Mouse (Mus musculus) E14TG2a.4 (cell line): ENCODE data around the gene Ino80.

Experiments
- H3K27me3 ChIP-seq: 2 replicates; pipeline ENCODE4 v1.6.1; 2014; ENCODE audit warnings: low read length, control low read depth; ENCODE audit not compliant: insufficient read depth
- H3K36me3 ChIP-seq: 2 replicates; pipeline ENCODE4 v1.6.1; 2014; ENCODE audit warnings: low read length, control low read depth; ENCODE audit not compliant: insufficient read depth
- H3K4me1 ChIP-seq: replicated peaks from 2 replicates; pipeline ENCODE4 v1.6.1; 2014; ENCODE audit warnings: low read depth, low read length, control low read depth
- H3K4me3 ChIP-seq: replicated peaks from 2 replicates; pipeline ENCODE4 v1.5.1; 2014; ENCODE audit warnings: mild to moderate bottlenecking, low read length
- H3K9me3 ChIP-seq: 2 replicates; pipeline ENCODE4 v1.6.1; 2014; ENCODE audit warnings: low read length, control low read depth
- CTCF ChIP-seq: conservative IDR thresholded peaks from 2 replicates; pipeline ENCODE4 v1.5.1; 2014; ENCODE audit warnings: low read length
- NANOG ChIP-seq: IDR thresholded peaks from 2 replicates; pipeline ENCODE4 v1.6.1; 2014; ENCODE audit warnings: borderline replicate concordance, low read length, mixed read lengths
- POU5F1 ChIP-seq: IDR thresholded peaks from 2 replicates; pipeline ENCODE4 v1.6.1; 2014; ENCODE audit warnings: low read length, borderline replicate concordance

Ino80 gene

GRCm38 (mm10) chr2:119336002-119336401, 141.5 kb downstream of the Ino80 start:
- no peak for TF ChIP-seq CTCF
- no peak for TF ChIP-seq NANOG
- no peak for TF ChIP-seq POU5F1
- no peaks in the 10 kb centered on the region for H3K9me3 ChIP-seq
- H3K27me3 ChIP-seq: peaks cover 63% of the 10 kb centered on the region
- no peak overlapping the region for H3K4me3 ChIP-seq
- no peaks in the 10 kb centered on the region for H3K36me3 ChIP-seq
- H3K4me1 ChIP-seq: peaks cover 36% of the 10 kb centered on the region

GRCm38 (mm10) chr2:119335535-119335934, 142.0 kb downstream of the Ino80 start:
- no peak overlapping the region for H3K4me3 ChIP-seq
- TF ChIP-seq CTCF (no peak), NANOG (no peak), POU5F1 (no peak)
- H3K9me3 ChIP-seq: no peaks in the 10 kb centered on the region
- H3K4me1 ChIP-seq: peaks cover 36% of the 10 kb centered on the region
- H3K36me3 ChIP-seq: no peaks in the 10 kb centered on the region
- peaks cover 68% of the 10 kb centered on the region for H3K27me3 ChIP-seq

DNA sequence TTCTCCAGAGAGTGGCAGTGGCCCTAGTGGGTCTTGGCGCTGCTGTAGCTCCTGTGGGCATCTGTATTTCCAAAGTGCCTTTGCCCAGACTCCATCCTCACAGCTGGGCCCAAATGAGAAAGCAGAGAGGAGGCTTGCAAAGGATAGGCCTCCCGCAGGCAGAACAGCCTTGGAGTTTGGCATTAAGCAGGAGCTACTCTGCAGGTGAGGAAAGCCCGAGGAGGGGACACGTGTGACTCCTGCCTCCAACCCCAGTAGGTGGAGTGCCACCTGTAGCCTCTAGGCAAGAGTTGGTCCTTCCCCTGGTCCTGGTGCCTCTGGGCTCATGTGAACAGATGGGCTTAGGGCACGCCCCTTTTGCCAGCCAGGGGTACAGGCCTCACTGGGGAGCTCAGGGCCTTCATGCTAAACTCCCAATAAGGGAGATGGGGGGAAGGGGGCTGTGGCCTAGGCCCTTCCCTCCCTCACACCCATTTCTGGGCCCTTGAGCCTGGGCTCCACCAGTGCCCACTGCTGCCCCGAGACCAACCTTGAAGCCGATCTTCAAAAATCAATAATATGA, 142.4 kb downstream of the Ino80 start:
- no peaks in the 10 kb centered on the region for H3K9me3 ChIP-seq
- no peaks in the 10 kb centered on the region for H3K36me3 ChIP-seq
- peaks cover 36% of the 10 kb centered on the region for H3K4me1 ChIP-seq
- H3K4me3 ChIP-seq: no peak overlapping the region
- TF ChIP-seq POU5F1 (no peak), CTCF (no peak), NANOG (no peak)
- peaks cover 73% of the 10 kb centered on the region for H3K27me3 ChIP-seq

DNA sequence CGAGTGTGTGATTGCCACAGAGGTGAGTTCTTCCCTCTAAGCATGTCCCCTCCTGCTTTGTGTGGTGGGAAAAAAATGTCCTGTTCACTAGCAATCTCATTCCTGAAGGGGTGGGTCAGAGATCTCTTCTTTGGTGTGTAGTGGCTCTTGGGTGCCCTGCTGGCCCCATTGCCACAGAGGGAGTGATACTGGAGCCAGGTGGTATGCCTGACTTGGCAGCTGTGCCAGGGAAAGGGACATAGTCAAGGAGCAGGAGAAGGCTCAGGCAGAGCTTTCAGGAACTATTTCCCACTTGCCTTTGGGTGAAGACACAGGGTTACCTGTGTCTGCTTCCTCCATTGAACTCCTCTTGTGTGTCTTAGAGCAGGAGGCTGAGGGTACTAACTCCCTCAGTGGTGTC, 143.4 kb downstream of the Ino80 start:
- no peak for TF ChIP-seq NANOG
- TF ChIP-seq POU5F1: no peak
- TF ChIP-seq CTCF: no peak
- H3K9me3 ChIP-seq: no peaks in the 10 kb centered on the region
- H3K27me3 ChIP-seq: peaks cover 78% of the 10 kb centered on the region

GRCm38 (mm10) chr2:119332177-119332661, 145.3 kb downstream of the Ino80 start:
- Histone ChIP-seq H3K4me3 (peak overlapping the region; percentile 69), H3K27me3 (peaks cover 93% of the 10 kb centered on the region), H3K36me3 (no peaks in the 10 kb centered on the region), H3K4me1 (peaks cover 34% of the 10 kb centered on the region), H3K9me3 (no peaks in the 10 kb centered on the region)
- TF ChIP-seq NANOG: no peak
- TF ChIP-seq POU5F1: no peak
- no peak for TF ChIP-seq CTCF

More for the DNA sequence above, 143.4 kb downstream of the Ino80 start:
- H3K36me3 ChIP-seq: no peaks in the 10 kb centered on the region
- H3K4me3 ChIP-seq: no peak overlapping the region
- H3K4me1 ChIP-seq: peaks cover 36% of the 10 kb centered on the region

DNA sequence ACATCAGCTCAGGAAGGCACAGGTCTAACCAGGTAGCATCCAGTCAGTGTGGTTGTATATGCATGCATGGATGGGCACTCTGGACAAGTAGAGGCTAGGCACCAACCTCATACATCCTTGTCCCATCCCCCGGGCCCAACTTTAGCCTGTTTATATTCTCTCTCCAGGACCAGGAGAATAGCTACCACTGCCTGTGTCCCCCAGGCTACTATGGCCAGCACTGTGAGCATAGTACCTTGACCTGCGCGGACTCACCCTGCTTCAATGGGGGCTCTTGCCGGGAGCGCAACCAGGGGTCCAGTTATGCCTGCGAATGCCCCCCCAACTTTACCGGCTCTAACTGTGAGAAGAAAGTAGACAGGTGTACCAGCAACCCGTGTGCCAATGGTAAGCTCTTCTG, 146.7 kb downstream of the Ino80 start:
- Histone ChIP-seq H3K27me3 (peaks cover 92% of the 10 kb centered on the region), H3K9me3 (no peaks in the 10 kb centered on the region), H3K36me3 (no peaks in the 10 kb centered on the region), H3K4me1 (peaks cover 33% of the 10 kb centered on the region), H3K4me3 (no peak overlapping the region)
- no peak for TF ChIP-seq NANOG
- no peak for TF ChIP-seq CTCF
- no peak for TF ChIP-seq POU5F1

GRCm38 (mm10) chr2:119329123-119329817, 148.2 kb downstream of the Ino80 start:
- Histone ChIP-seq H3K36me3 (no peaks in the 10 kb centered on the region), H3K4me3 (no peak overlapping the region), H3K9me3 (no peaks in the 10 kb centered on the region), H3K4me1 (peaks cover 40% of the 10 kb centered on the region), H3K27me3 (peaks cover 95% of the 10 kb centered on the region)
- TF ChIP-seq CTCF (no peak), NANOG (no peak), POU5F1 (no peak)

- Histone ChIP-seq H3K27me3 (peaks cover 95% of the 10 kb centered on the region), H3K4me1 (peaks cover 46% of the 10 kb centered on the region), H3K4me3 (no peak overlapping the region), H3K36me3 (no peaks in the 10 kb centered on the region), H3K9me3 (no peaks in the 10 kb centered on the region)
- TF ChIP-seq POU5F1 (no peak), CTCF (no peak), NANOG (no peak)
Observed at GRCm38 (mm10) chr2:119328546-119328945, 148.9 kb downstream of the Ino80 start.

- Histone ChIP-seq H3K36me3 (no peaks in the 10 kb centered on the region), H3K4me3 (no peak overlapping the region), H3K4me1 (peaks cover 51% of the 10 kb centered on the region), H3K27me3 (peaks cover 97% of the 10 kb centered on the region), H3K9me3 (no peaks in the 10 kb centered on the region)
- no peak for TF ChIP-seq NANOG
- no peak for TF ChIP-seq CTCF
- TF ChIP-seq POU5F1: no peak
Observed at GRCm38 (mm10) chr2:119327942-119328526, 149.5 kb downstream of the Ino80 start.
